Mouse (Mus musculus): ENCODE data around the gene Napb.

GRCm38 (mm10) chr2:148743846-148744407, 11.7 kb upstream of the Napb start:
- TF ChIP-seq CTCF (IDR thresholded peaks at IDR 0.05; ENCODE audit: control insufficient read depth, insufficient read depth, insufficient read length) (no peak), FOSL1 (IDR thresholded peaks at IDR 0.05; ENCODE audit: insufficient read depth, low read length, poor library complexity, severe bottlenecking) (no peak), MAX (IDR thresholded peaks at IDR 0.05) (no peak), MYOD1 (IDR thresholded peaks at IDR 0.05; ENCODE audit: control insufficient read depth, insufficient read length, low read depth) (no peak), MYOG (IDR thresholded peaks at IDR 0.05; ENCODE audit: control insufficient read depth, extremely low read depth, insufficient read length) (no peak)
